Mouse (Mus musculus) left cerebral cortex, postnatal 14 days (tissue): Measurements from ENCODE around the gene Moxd1. TPM values are rescaled to one million over a fixed set of nuclear protein-coding genes. Genes with fewer than 3 reads are reported as not detected.

Experiments
- DNase-seq, 2 experiments: peaks; one replicate each; pipeline ENCODE4 v3.0.0; 2021 to 2022; ENCODE audit warnings: low spot score in 2 of 2, mixed read lengths in 1 of 2
- intact Hi-C: fragments of 180-260 bp; cut with DNase I; formaldehyde crosslinking; loops from one replicate; pipeline ENCODE4 v1.15.1; 2025
- total RNA-seq, 2 experiments: library from RNA; stranded (reverse); gene quantifications; 2 replicates each; pipeline ENCODE4 v1.2.3; 2021

Moxd1 gene
- total RNA-seq, 2 experiments from 2014 or later, result 8.9 to 11.3 TPM

- DNase-seq, result no peak
- intact Hi-C loops, result no loop called here
Measured at GRCm38 (mm10) chr10:24341214-24341589, 117.9 kb downstream of the Moxd1 start.

- DNase-seq, result no peak
- intact Hi-C loops, result no loop called here
Measured at GRCm38 (mm10) chr10:24343068-24343467, 119.8 kb downstream of the Moxd1 start.

Other genes with a start within 250 kb of the Moxd1 start
- not detected for gene Taar6, start 237.9 kb upstream of the Moxd1 start, total RNA-seq
- not detected for gene Taar7a, start 230.0 kb upstream of the Moxd1 start, total RNA-seq
- not detected for gene Taar7b, start 223.6 kb upstream of the Moxd1 start, total RNA-seq
- not detected for gene Taar7d, start 196.3 kb upstream of the Moxd1 start, total RNA-seq
- not detected for gene Taar7e, start 185.9 kb upstream of the Moxd1 start, total RNA-seq
- gene Taar7f, start 174.0 kb upstream of the Moxd1 start, total RNA-seq, result not detected
- gene Taar8a, start 147.0 kb upstream of the Moxd1 start, total RNA-seq, result not detected
- gene Taar8b, start 131.2 kb upstream of the Moxd1 start, total RNA-seq, result not detected
- gene Taar8c, start 121.6 kb upstream of the Moxd1 start, total RNA-seq, result not detected
- not detected for gene Taar9, start 114.0 kb upstream of the Moxd1 start, total RNA-seq
- gene Stx7, start 74.2 kb upstream of the Moxd1 start, total RNA-seq, result 100 to 1,000 TPM; 150 to 156 TPM